Mouse (Mus musculus) left cerebral cortex, postnatal 25 days (tissue): ENCODE measurements at regions not wholly inside any gene's neighbourhood (a gene's known extent, or its start where the extent isn't known, plus 50 kb on each side); places are given as distances from the start of the nearest gene placed in this dataset.

Experiments
- DNase-seq, 2 experiments: peaks; one replicate each; pipeline ENCODE4 v3.0.0; 2022; ENCODE audit warnings: low spot score in 2 of 2, mixed read lengths in 1 of 2
- intact Hi-C: fragments of 180-260 bp; cut with DNase I; formaldehyde crosslinking; loops from one replicate; pipeline ENCODE4 v1.15.1; 2025

GRCm38 (mm10) chr16:54770871-54771270 is 526.9 kb downstream of the Zpld1 start:
- DNase-seq = no peak
- intact Hi-C loops = no loop called here

GRCm38 (mm10) chr16:54744188-54744587 is 553.6 kb downstream of the Zpld1 start:
- intact Hi-C loops = no loop called here
- DNase-seq = no peak

- no peak for DNase-seq
- intact Hi-C loops = no loop called here
These were observed 564.3 kb downstream of the Zpld1 start for GRCm38 (mm10) chr16:54733516-54733915.

- intact Hi-C loops = no loop called here
- peak in 1 of 2 experiments; percentile 3 for DNase-seq
These were observed 589.9 kb downstream of the Zpld1 start for GRCm38 (mm10) chr16:54707880-54708279.

GRCm38 (mm10) chr16:54682815-54683214 is 615.0 kb downstream of the Zpld1 start:
- intact Hi-C loops = no loop called here
- DNase-seq = no peak

- DNase-seq = no peak
- intact Hi-C loops = no loop called here
These were observed 648.9 kb downstream of the Zpld1 start for GRCm38 (mm10) chr16:54648728-54649525.

- intact Hi-C loops = no loop called here
- DNase-seq = no peak
These were observed 650.0 kb downstream of the Zpld1 start for GRCm38 (mm10) chr16:54647821-54648220.

GRCm38 (mm10) chr16:54646252-54646651 is 651.5 kb downstream of the Zpld1 start:
- DNase-seq = peak; percentile 14 to 21
- intact Hi-C loops = no loop called here

- no peak for DNase-seq
- intact Hi-C loops = no loop called here
These were observed 668.6 kb downstream of the Zpld1 start for GRCm38 (mm10) chr16:54629183-54629582.

- DNase-seq = peak; percentile 25 to 90
- intact Hi-C loops = loop anchor here (2.0 kb wide), 1 partner anchor 94 kb away; no protein-coding TSS in a partner anchor
These were observed 705.1 kb downstream of the Zpld1 start for GRCm38 (mm10) chr16:54592643-54593042.
